ENCODE assay signal across 14 mouse cellular contexts in the genomic region with DNA sequence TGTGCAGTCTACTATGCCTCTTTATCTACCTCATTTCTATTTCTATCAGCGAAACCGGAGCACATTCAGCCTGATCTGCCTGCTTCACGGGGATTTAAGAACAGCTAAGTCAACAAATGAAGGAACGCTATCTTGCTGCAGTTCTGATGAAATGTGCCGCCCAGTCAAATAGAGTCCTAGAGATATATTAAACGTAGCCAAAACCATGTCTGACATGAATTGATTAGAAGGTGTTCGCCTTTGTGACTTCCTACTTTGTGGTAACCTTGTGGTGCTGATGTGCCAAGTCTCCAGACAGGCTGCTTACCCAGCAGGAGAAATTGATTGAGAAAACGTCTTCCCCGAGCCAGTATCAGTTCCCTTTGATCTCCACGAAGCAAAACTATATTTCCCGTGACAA.
"Had no signal": no experiment of that assay in that cellular context is flagged by ENCODE, and none has a peak within 500 bp of the region (broad histone marks: within the 10 kb centered on the region; RNA-seq: fewer than 3 reads in every experiment).

No protein-coding gene starts in this region.

- H3K27me3 ChIP-seq: limb, embryonic 15.5 days; neural tube, embryonic 13.5 days; stomach, embryonic 15.5 days had no signal

- DNase-seq: kidney, adult 8-10 months; kidney, postnatal 25 days; lung, adult 18-20 months; lung, postnatal 4 days; retina, postnatal 1 day; right cerebral cortex, postnatal 4 days; spleen, adult 18-20 months; thymus, postnatal 4 days had no signal

- H3K4me2 ChIP-seq: limb, embryonic 15.5 days; neural tube, embryonic 13.5 days; stomach, embryonic 15.5 days had no signal

- H3K4me1 ChIP-seq: limb, embryonic 15.5 days; midbrain, embryonic 10.5 days; neural tube, embryonic 13.5 days; stomach, embryonic 15.5 days had no signal

- H3K36me3 ChIP-seq: limb, embryonic 15.5 days; midbrain, embryonic 10.5 days; neural tube, embryonic 13.5 days; stomach, embryonic 15.5 days had no signal

- H3K9me3 ChIP-seq: limb, embryonic 15.5 days; midbrain, embryonic 10.5 days; neural tube, embryonic 13.5 days; stomach, embryonic 15.5 days had no signal

- H3K27ac ChIP-seq: limb, embryonic 15.5 days; liver, embryonic 14.5 days; midbrain, embryonic 10.5 days; neural tube, embryonic 13.5 days; stomach, embryonic 15.5 days had no signal

- ATAC-seq: midbrain, embryonic 16.5 days had no signal

- H3K9ac ChIP-seq: limb, embryonic 15.5 days; liver, embryonic 14.5 days; neural tube, embryonic 13.5 days; stomach, embryonic 15.5 days had no signal

- H3K4me3 ChIP-seq: limb, embryonic 15.5 days; midbrain, embryonic 10.5 days; neural tube, embryonic 13.5 days; stomach, embryonic 15.5 days had no signal
